Mouse (Mus musculus) thymus, adult 2 months (tissue): ENCODE measurements around the gene Stip1.

Experiments
- CTCF ChIP-seq: fragments of 200-500 bp; IDR thresholded peaks from 2 replicates; pipeline ENCODE4 v1.5.1; 2012; ENCODE audit warnings: mild to moderate bottlenecking, control low read depth, low read length, moderate library complexity, borderline replicate concordance; ENCODE audit not compliant: control insufficient read depth, poor library complexity, insufficient read depth; ENCODE audit errors: extremely low read depth
- POLR2A ChIP-seq: fragments of 200-500 bp; IDR thresholded peaks from 2 replicates; pipeline ENCODE4 v1.6.1; 2012; ENCODE audit warnings: mild to moderate bottlenecking, low read length, control low read depth, moderate library complexity; ENCODE audit not compliant: control insufficient read depth, poor library complexity, insufficient read depth; ENCODE audit errors: extremely low read depth

GRCm38 (mm10) chr19:7070775-7071174, 31.0 kb upstream of the Stip1 start:
- TF ChIP-seq CTCF (no peak), POLR2A (no peak)
